Mouse (Mus musculus): Measurements from ENCODE around the gene Timp4. TPM values are rescaled to one million over a fixed set of nuclear protein-coding genes. Genes with fewer than 3 reads are reported as not detected.

Gene Timp4
- polyA plus RNA-seq, 1 experiment from 2014 or later = 0.31 TPM

DNA sequence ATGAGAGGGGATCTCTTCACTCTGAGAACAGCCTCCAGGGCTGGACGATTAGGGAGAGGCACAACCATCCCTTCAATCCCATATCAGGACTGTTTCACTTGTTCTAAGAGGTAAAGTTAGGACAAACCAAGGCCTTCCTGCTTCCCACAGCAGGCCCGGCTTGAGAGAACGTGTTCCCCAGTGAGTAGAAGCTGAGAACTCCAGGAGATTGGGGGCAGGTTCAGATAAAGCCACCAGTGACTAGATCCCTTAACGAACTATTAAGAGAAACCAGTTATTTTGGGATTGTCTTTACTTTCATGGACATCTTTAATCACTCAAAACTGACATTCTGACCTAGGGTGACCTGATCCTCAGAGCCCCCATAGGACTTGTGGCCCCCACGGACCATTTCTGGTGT is 17.6 kb upstream of the Timp4 start:
- no peak overlapping the region for H3K4me2 ChIP-seq (ENCODE audit: low read depth, severe bottlenecking)
- peaks cover 5% of the 10 kb centered on the region for H3K4me1 ChIP-seq (ENCODE audit: control insufficient read depth, insufficient read depth, low read length)
- H3K9ac ChIP-seq (ENCODE audit: low read length) = no peak overlapping the region
- no peak for ATAC-seq (ENCODE audit: insufficient number of reproducible peaks, low FRiP score, low TSS enrichment, low read depth)
- H3K4me3 ChIP-seq (ENCODE audit: low read depth, low read length) = no peak overlapping the region
- 71% methylated on average over 5 of the region's 5 CpGs for WGBS
- no peak overlapping the region for H3K27ac ChIP-seq (replicated peaks; ENCODE audit: low read depth, low read length)
- no peak for DNase-seq (ENCODE audit: low spot score)
- H3K27me3 ChIP-seq (ENCODE audit: control insufficient read depth, insufficient read depth, low read length) = no peaks in the 10 kb centered on the region
- no peaks in the 10 kb centered on the region for H3K9me3 ChIP-seq (ENCODE audit: control insufficient read depth, low read length)
- H3K36me3 ChIP-seq (ENCODE audit: control insufficient read depth, insufficient read depth, low read length) = no peaks in the 10 kb centered on the region

GRCm38 (mm10) chr6:115268551-115269385 is 16.8 kb upstream of the Timp4 start:
- peaks cover 5% of the 10 kb centered on the region for H3K4me1 ChIP-seq (ENCODE audit: control insufficient read depth, insufficient read depth, low read length)
- H3K9ac ChIP-seq (ENCODE audit: low read length) = no peak overlapping the region
- no peak overlapping the region for H3K4me3 ChIP-seq (ENCODE audit: low read depth, low read length)
- DNase-seq (ENCODE audit: low spot score) = no peak
- H3K9me3 ChIP-seq (ENCODE audit: control insufficient read depth, low read length) = no peaks in the 10 kb centered on the region
- WGBS = 88% methylated on average over 10 of the region's 10 CpGs
- H3K4me2 ChIP-seq (ENCODE audit: low read depth, severe bottlenecking) = no peak overlapping the region
- H3K27me3 ChIP-seq (ENCODE audit: control insufficient read depth, insufficient read depth, low read length) = no peaks in the 10 kb centered on the region
- no peaks in the 10 kb centered on the region for H3K36me3 ChIP-seq (ENCODE audit: control insufficient read depth, insufficient read depth, low read length)
- H3K27ac ChIP-seq (replicated peaks; ENCODE audit: low read depth, low read length) = no peak overlapping the region
- no peak for ATAC-seq (ENCODE audit: insufficient number of reproducible peaks, low FRiP score, low TSS enrichment, low read depth)

GRCm38 (mm10) chr6:115267916-115268315 is 15.9 kb upstream of the Timp4 start:
- H3K9me3 ChIP-seq (ENCODE audit: control insufficient read depth, low read length) = no peaks in the 10 kb centered on the region
- H3K9ac ChIP-seq (ENCODE audit: low read length) = no peak overlapping the region
- no peak overlapping the region for H3K27ac ChIP-seq (replicated peaks; ENCODE audit: low read depth, low read length)
- no peak overlapping the region for H3K4me3 ChIP-seq (ENCODE audit: low read depth, low read length)
- H3K27me3 ChIP-seq (ENCODE audit: control insufficient read depth, insufficient read depth, low read length) = no peaks in the 10 kb centered on the region
- ATAC-seq (ENCODE audit: insufficient number of reproducible peaks, low FRiP score, low TSS enrichment, low read depth) = 0 out of 2 replicates have a peak, but pooled peaks have one; percentile 35
- peaks cover 5% of the 10 kb centered on the region for H3K4me1 ChIP-seq (ENCODE audit: control insufficient read depth, insufficient read depth, low read length)
- no peak overlapping the region for H3K4me2 ChIP-seq (ENCODE audit: low read depth, severe bottlenecking)
- H3K36me3 ChIP-seq (ENCODE audit: control insufficient read depth, insufficient read depth, low read length) = no peaks in the 10 kb centered on the region
- WGBS = 41% methylated on average over 2 of the region's 2 CpGs
- DNase-seq (ENCODE audit: low spot score) = peak; percentile 81

DNA sequence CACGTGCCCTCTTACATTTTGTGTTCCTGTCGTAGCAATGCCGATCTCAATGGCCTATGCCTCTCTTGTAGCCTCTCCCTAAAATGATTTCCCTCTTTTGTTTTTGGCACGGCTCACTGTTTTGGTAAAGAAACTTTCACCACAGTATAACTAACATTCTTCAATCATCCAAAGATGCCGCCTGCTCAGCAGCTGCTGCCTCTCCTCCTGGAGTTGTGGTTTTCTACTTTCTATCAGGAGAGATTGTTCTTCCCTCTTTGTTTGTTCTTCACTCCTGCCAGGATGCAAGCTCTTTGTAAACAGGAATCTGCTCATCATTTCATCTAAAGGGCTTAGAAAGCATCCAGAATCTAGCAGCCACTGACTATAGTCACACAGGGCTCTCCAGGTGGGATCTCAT is 14.8 kb upstream of the Timp4 start:
- Histone ChIP-seq H3K9me3 (ENCODE audit: control insufficient read depth, low read length) (no peaks in the 10 kb centered on the region), H3K4me2 (ENCODE audit: low read depth, severe bottlenecking) (no peak overlapping the region), H3K4me3 (ENCODE audit: low read depth, low read length) (no peak overlapping the region), H3K9ac (ENCODE audit: low read length) (no peak overlapping the region), H3K36me3 (ENCODE audit: control insufficient read depth, insufficient read depth, low read length) (no peaks in the 10 kb centered on the region), H3K27me3 (ENCODE audit: control insufficient read depth, insufficient read depth, low read length) (no peaks in the 10 kb centered on the region), H3K27ac (replicated peaks; ENCODE audit: low read depth, low read length) (no peak overlapping the region), H3K4me1 (ENCODE audit: control insufficient read depth, insufficient read depth, low read length) (no peaks in the 10 kb centered on the region)
- ATAC-seq (ENCODE audit: insufficient number of reproducible peaks, low FRiP score, low TSS enrichment, low read depth) (no peak), DNase-seq (ENCODE audit: low spot score) (no peak)
- WGBS = 90% methylated on average over 5 of the region's 5 CpGs

- H3K36me3 ChIP-seq (ENCODE audit: control insufficient read depth, insufficient read depth, low read length) = no peaks in the 10 kb centered on the region
- no peak for ATAC-seq (ENCODE audit: insufficient number of reproducible peaks, low FRiP score, low TSS enrichment, low read depth)
- H3K4me3 ChIP-seq (ENCODE audit: low read depth, low read length) = no peak overlapping the region
Observed at GRCm38 (mm10) chr6:115260507-115260906, 8.5 kb upstream of the Timp4 start.

GRCm38 (mm10) chr6:115255171-115255570 is 3.2 kb upstream of the Timp4 start:
- no peak overlapping the region for H3K4me2 ChIP-seq (ENCODE audit: low read depth, severe bottlenecking)
- no peak overlapping the region for H3K9ac ChIP-seq (ENCODE audit: low read length)
- DNase-seq (ENCODE audit: low spot score) = no peak
- no peaks in the 10 kb centered on the region for H3K9me3 ChIP-seq (ENCODE audit: control insufficient read depth, low read length)
- ATAC-seq (ENCODE audit: insufficient number of reproducible peaks, low FRiP score, low TSS enrichment, low read depth) = no peak
- H3K4me3 ChIP-seq (ENCODE audit: low read depth, low read length) = no peak overlapping the region
- no peaks in the 10 kb centered on the region for H3K36me3 ChIP-seq (ENCODE audit: control insufficient read depth, insufficient read depth, low read length)
- no peak overlapping the region for H3K27ac ChIP-seq (replicated peaks; ENCODE audit: low read depth, low read length)
- H3K4me1 ChIP-seq (ENCODE audit: control insufficient read depth, insufficient read depth, low read length) = peaks cover 5% of the 10 kb centered on the region; the same call in 1 of the 2 replicates
- 87% methylated on average over 3 of the region's 3 CpGs for WGBS
- no peaks in the 10 kb centered on the region for H3K27me3 ChIP-seq (ENCODE audit: control insufficient read depth, insufficient read depth, low read length)

More at GRCm38 (mm10) chr6:115260507-115260906, 8.5 kb upstream of the Timp4 start:
- 90% methylated on average over 3 of the region's 3 CpGs for WGBS
- Histone ChIP-seq H3K4me1 (ENCODE audit: control insufficient read depth, insufficient read depth, low read length) (no peaks in the 10 kb centered on the region), H3K9ac (ENCODE audit: low read length) (no peak overlapping the region), H3K27me3 (ENCODE audit: control insufficient read depth, insufficient read depth, low read length) (no peaks in the 10 kb centered on the region), H3K27ac (replicated peaks; ENCODE audit: low read depth, low read length) (no peak overlapping the region), H3K4me2 (ENCODE audit: low read depth, severe bottlenecking) (no peak overlapping the region), H3K9me3 (ENCODE audit: control insufficient read depth, low read length) (no peaks in the 10 kb centered on the region)
- no peak for DNase-seq (ENCODE audit: low spot score)

DNA sequence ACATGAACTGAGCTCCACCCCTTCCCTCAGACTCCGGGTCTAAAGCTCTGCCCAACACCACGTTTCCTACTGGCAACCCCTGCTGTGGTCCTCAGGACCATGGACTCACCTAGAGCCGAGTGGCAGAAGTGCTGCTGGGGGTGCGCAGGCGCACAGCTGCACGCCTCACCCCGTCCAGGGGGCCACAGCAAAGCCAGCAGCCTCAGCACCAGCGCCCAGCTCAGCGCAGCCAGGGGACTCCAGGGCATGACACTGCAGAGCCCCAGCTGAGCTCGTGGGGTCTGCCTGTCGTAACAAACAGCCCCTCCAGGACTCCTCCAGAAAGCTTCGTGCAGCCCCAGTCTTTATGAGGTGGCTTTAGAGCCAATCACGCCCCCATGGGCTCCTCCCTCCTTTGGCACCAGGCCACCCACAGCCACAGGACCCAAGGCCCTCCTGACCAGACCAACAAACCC is 447 bp downstream of the Timp4 start:
- Histone ChIP-seq H3K4me3 (ENCODE audit: low read depth, low read length) (peak overlapping the region; percentile 14; the same call in 1 of the 2 replicates), H3K27ac (replicated peaks; ENCODE audit: low read depth, low read length) (no peak overlapping the region), H3K4me1 (ENCODE audit: control insufficient read depth, insufficient read depth, low read length) (peaks cover 5% of the 10 kb centered on the region; the same call in 1 of the 2 replicates), H3K9ac (ENCODE audit: low read length) (no peak overlapping the region), H3K36me3 (ENCODE audit: control insufficient read depth, insufficient read depth, low read length) (no peaks in the 10 kb centered on the region), H3K9me3 (ENCODE audit: control insufficient read depth, low read length) (no peaks in the 10 kb centered on the region), H3K27me3 (ENCODE audit: control insufficient read depth, insufficient read depth, low read length) (no peaks in the 10 kb centered on the region), H3K4me2 (ENCODE audit: low read depth, severe bottlenecking) (peak overlapping the region; percentile 44)
- whole genome bisulfite sequencing = 3% methylated on average over 13 of the region's 13 CpGs
- DNase-seq (ENCODE audit: low spot score) (peak; percentile 27), ATAC-seq (ENCODE audit: insufficient number of reproducible peaks, low FRiP score, low TSS enrichment, low read depth) (peak; percentile 67; the same call in 1 of the 2 replicates)

DNA sequence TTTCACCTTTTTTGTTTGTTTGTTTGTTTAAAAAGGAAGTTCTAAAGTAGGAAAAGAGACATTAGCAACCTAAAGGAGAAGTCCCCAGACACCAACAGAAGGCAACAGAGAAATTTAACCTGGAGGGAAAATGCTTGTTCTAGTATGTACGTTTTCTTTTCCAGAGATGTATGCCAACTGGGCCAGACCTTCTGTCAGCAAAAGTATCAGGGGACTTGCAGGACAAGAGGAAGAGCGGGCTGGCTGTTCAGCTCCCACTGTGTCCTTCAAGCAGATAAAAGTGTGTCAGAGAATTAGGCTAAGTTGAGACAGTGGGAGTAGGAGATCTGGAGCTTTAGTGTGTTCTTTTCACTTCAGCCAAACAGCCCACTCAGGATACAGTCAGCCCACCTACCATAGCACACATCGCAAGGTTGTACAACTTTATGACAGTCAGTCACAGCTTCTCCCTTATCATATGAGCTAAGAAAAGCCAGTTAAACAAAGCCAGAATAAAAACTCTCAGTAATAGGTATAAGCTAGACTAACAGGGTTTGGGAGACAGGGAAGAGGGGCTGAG is 6.4 kb downstream of the Timp4 start:
- no peaks in the 10 kb centered on the region for H3K4me1 ChIP-seq (ENCODE audit: control insufficient read depth, insufficient read depth, low read length)
- no peaks in the 10 kb centered on the region for H3K36me3 ChIP-seq (ENCODE audit: control insufficient read depth, insufficient read depth, low read length)
- no peak overlapping the region for H3K27ac ChIP-seq (replicated peaks; ENCODE audit: low read depth, low read length)
- H3K4me2 ChIP-seq (ENCODE audit: low read depth, severe bottlenecking) = no peak overlapping the region
- no peak overlapping the region for H3K4me3 ChIP-seq (ENCODE audit: low read depth, low read length)
- H3K27me3 ChIP-seq (ENCODE audit: control insufficient read depth, insufficient read depth, low read length) = no peaks in the 10 kb centered on the region
- 92% methylated on average over 3 of the region's 3 CpGs for WGBS
- ATAC-seq (ENCODE audit: insufficient number of reproducible peaks, low FRiP score, low TSS enrichment, low read depth) (no peak), DNase-seq (ENCODE audit: low spot score) (no peak)
- H3K9me3 ChIP-seq (ENCODE audit: control insufficient read depth, low read length) = no peaks in the 10 kb centered on the region
- no peak overlapping the region for H3K9ac ChIP-seq (ENCODE audit: low read length)
